Mouse (Mus musculus): ENCODE data around the gene Cbarp.

Cbarp gene

GRCm38 (mm10) chr10:80089146-80089545 lies 51.5 kb downstream of the Cbarp start:
- DNase-seq: peak; percentile 73 to 78

- no peak for DNase-seq
Measured at GRCm38 (mm10) chr10:80087483-80087882, 53.2 kb downstream of the Cbarp start.

- DNase-seq: peak in 1 of 2 experiments; percentile 48
Measured at GRCm38 (mm10) chr10:80086847-80087246, 53.8 kb downstream of the Cbarp start.

GRCm38 (mm10) chr10:80084817-80085487 lies 55.7 kb downstream of the Cbarp start:
- DNase-seq: peak; percentile 71 to 79

GRCm38 (mm10) chr10:80081075-80081474 lies 59.6 kb downstream of the Cbarp start:
- DNase-seq: no peak

Measured in kidney, postnatal 36 days (tissue).